Mouse (Mus musculus): ENCODE results near the gene Trpm3. TPM values are rescaled to one million over a fixed set of nuclear protein-coding genes. Genes with fewer than 3 reads are reported as not detected.

The Trpm3 gene
- polyA plus RNA-seq, 2 experiments = 0.03 TPM; not detected in 1

DNA sequence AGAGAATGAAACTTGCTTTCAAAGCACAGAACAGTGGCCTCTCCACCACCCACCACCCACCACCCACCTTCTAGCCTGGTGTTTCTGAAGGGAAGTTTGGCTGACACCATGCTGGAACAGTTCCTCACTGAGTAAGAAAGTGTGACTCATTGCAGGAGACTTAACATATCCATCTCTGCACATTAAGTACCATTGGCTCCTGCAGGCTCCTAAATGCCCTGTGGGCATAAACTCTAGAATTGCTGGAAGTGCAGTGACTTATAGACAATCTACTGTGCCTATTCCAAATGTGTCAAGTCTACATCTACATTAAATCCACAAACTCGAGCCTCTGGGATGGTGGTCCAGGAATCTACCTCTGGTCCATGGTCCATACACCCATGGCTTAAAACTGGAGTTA, 840.3 kb downstream of the Trpm3 start:
- Histone ChIP-seq H3K4me3 (ENCODE audit: insufficient read depth in 1 of 2, low read depth in 2 of 2, low read length in 2 of 2) (no peak overlapping the region), H3K27ac (no peak overlapping the region), H3K36me3 (replicated peaks; ENCODE audit: control insufficient read depth, insufficient read depth, low read depth) (no peaks in the 10 kb centered on the region), H3K27me3 (ENCODE audit: control insufficient read depth, insufficient read depth, low read length) (no peaks in the 10 kb centered on the region), H3K9ac (replicated peaks) (no peak overlapping the region), H3K4me1 (replicated peaks; ENCODE audit: control insufficient read depth in 2 of 2, insufficient read depth in 2 of 2, low read length in 1 of 2) (no peaks in the 10 kb centered on the region), H3K4me2 (ENCODE audit: low read depth) (no peak overlapping the region), H3K9me3 (ENCODE audit: control insufficient read depth, low read length) (no peaks in the 10 kb centered on the region)
- no peak for DNase-seq (ENCODE audit: low read depth in 3 of 3, low spot score in 3 of 3)
- no peak for TF ChIP-seq CTCF (IDR thresholded peaks at IDR 0.05; ENCODE audit: low read depth)
- no peak for TF ChIP-seq EP300 (IDR thresholded peaks at IDR 0.05; ENCODE audit: low read depth)
- no peak for ATAC-seq (ENCODE audit: insufficient read depth)
- 28% methylated on average over 1 of the region's 1 CpGs for WGBS (ENCODE audit: insufficient replicate concordance)

DNA sequence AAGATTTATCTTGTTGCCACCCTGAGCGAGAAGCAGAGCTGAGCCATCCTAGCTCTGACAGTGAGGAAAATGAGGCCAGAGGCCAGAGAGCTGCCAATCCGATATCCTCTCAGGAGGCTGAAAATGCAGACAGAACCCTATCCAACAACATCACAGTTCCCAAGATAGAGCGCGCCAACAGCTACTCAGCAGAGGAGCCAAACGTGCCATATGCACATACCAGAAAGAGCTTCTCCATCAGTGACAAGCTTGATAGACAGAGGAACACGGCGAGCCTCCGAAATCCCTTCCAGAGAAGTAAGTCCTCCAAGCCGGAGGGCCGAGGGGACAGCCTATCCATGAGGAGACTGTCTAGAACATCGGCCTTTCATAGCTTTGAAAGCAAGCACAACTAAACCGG, 849.1 kb downstream of the Trpm3 start:
- no peak overlapping the region for H3K4me2 ChIP-seq (ENCODE audit: low read depth)
- ATAC-seq (ENCODE audit: insufficient read depth) = no peak

DNA sequence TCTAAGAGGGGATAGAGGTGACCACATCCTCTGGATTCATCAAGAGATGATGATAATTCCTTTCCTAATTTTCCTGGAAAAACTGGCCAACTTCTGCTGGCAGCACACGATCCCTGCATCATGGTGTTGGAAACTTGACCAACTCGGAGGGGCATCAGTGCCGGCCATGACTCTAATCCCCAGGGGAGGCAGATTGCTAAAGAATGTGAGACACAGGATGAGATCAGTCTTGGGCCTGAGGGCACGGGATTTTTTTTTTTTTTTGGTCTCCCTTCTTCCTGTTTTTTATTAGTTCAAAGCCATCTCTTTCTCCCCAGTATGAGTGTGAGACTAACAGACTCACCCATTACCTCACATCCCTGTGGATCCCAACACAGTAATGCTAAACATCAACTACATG, 855.1 kb downstream of the Trpm3 start:
- DNase-seq (ENCODE audit: low read depth in 3 of 3, low spot score in 3 of 3) (no peak), ATAC-seq (ENCODE audit: insufficient read depth) (no peak)
- H3K9ac ChIP-seq (replicated peaks) = no peak overlapping the region
- H3K27ac ChIP-seq = no peak overlapping the region
- WGBS (ENCODE audit: insufficient replicate concordance) = 51% methylated on average over 4 of the region's 4 CpGs
- no peaks in the 10 kb centered on the region for H3K9me3 ChIP-seq (ENCODE audit: control insufficient read depth, low read length)
- H3K27me3 ChIP-seq (ENCODE audit: control insufficient read depth, insufficient read depth, low read length) = no peaks in the 10 kb centered on the region
- no peak overlapping the region for H3K4me2 ChIP-seq (ENCODE audit: low read depth)
- no peak overlapping the region for H3K4me3 ChIP-seq (ENCODE audit: insufficient read depth in 1 of 2, low read depth in 2 of 2, low read length in 2 of 2)
- no peaks in the 10 kb centered on the region for H3K4me1 ChIP-seq (replicated peaks; ENCODE audit: control insufficient read depth in 2 of 2, insufficient read depth in 2 of 2, low read length in 1 of 2)
- TF ChIP-seq EP300 (IDR thresholded peaks at IDR 0.05; ENCODE audit: low read depth) = no peak
- TF ChIP-seq CTCF (IDR thresholded peaks at IDR 0.05; ENCODE audit: low read depth) = no peak
- no peaks in the 10 kb centered on the region for H3K36me3 ChIP-seq (replicated peaks; ENCODE audit: control insufficient read depth, insufficient read depth, low read depth)

More for the DNA sequence above, 849.1 kb downstream of the Trpm3 start:
- H3K36me3 ChIP-seq (replicated peaks; ENCODE audit: control insufficient read depth, insufficient read depth, low read depth) = no peaks in the 10 kb centered on the region
- H3K4me3 ChIP-seq (ENCODE audit: insufficient read depth in 1 of 2, low read depth in 2 of 2, low read length in 2 of 2) = no peak overlapping the region
- H3K9ac ChIP-seq (replicated peaks) = no peak overlapping the region
- H3K9me3 ChIP-seq (ENCODE audit: control insufficient read depth, low read length) = no peaks in the 10 kb centered on the region
- 78% methylated on average over 12 of the region's 12 CpGs for WGBS (ENCODE audit: insufficient replicate concordance)
- H3K27me3 ChIP-seq (ENCODE audit: control insufficient read depth, insufficient read depth, low read length) = no peaks in the 10 kb centered on the region
- no peak for TF ChIP-seq EP300 (IDR thresholded peaks at IDR 0.05; ENCODE audit: low read depth)
- TF ChIP-seq CTCF (IDR thresholded peaks at IDR 0.05; ENCODE audit: low read depth) = no peak
- DNase-seq (ENCODE audit: low read depth in 3 of 3, low spot score in 3 of 3) = no peak
- no peak overlapping the region for H3K27ac ChIP-seq
- H3K4me1 ChIP-seq (replicated peaks; ENCODE audit: control insufficient read depth in 2 of 2, insufficient read depth in 2 of 2, low read length in 1 of 2) = no peaks in the 10 kb centered on the region

DNA sequence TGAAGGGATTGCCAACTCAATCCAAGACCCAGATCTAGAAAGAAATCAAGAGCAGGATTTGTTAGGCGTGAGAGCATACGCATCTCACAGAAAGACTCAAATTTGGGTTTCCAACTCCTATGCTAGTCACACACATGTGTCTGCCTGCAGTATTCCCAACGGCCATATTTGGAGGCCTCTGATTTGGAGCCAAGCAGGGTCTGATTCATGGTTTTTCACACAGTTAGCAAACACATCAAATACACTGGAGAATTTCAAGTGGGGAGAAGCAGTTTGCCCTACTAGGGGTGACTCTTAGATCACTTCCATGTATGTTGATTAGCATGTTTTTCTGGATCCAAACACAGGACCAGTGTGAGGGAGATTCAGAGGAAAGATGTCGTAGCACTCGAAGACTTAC, 855.7 kb downstream of the Trpm3 start:
- DNase-seq (ENCODE audit: low read depth in 3 of 3, low spot score in 3 of 3) (no peak), ATAC-seq (ENCODE audit: insufficient read depth) (no peak)
- Histone ChIP-seq H3K4me3 (ENCODE audit: insufficient read depth in 1 of 2, low read depth in 2 of 2, low read length in 2 of 2) (no peak overlapping the region), H3K27ac (no peak overlapping the region), H3K9me3 (ENCODE audit: control insufficient read depth, low read length) (no peaks in the 10 kb centered on the region), H3K27me3 (ENCODE audit: control insufficient read depth, insufficient read depth, low read length) (no peaks in the 10 kb centered on the region), H3K36me3 (replicated peaks; ENCODE audit: control insufficient read depth, insufficient read depth, low read depth) (no peaks in the 10 kb centered on the region), H3K4me2 (ENCODE audit: low read depth) (no peak overlapping the region), H3K4me1 (replicated peaks; ENCODE audit: control insufficient read depth in 2 of 2, insufficient read depth in 2 of 2, low read length in 1 of 2) (no peaks in the 10 kb centered on the region), H3K9ac (replicated peaks) (no peak overlapping the region)
- no peak for TF ChIP-seq CTCF (IDR thresholded peaks at IDR 0.05; ENCODE audit: low read depth)
- no peak for TF ChIP-seq EP300 (IDR thresholded peaks at IDR 0.05; ENCODE audit: low read depth)
- 68% methylated on average over 5 of the region's 5 CpGs for WGBS (ENCODE audit: insufficient replicate concordance)

DNA sequence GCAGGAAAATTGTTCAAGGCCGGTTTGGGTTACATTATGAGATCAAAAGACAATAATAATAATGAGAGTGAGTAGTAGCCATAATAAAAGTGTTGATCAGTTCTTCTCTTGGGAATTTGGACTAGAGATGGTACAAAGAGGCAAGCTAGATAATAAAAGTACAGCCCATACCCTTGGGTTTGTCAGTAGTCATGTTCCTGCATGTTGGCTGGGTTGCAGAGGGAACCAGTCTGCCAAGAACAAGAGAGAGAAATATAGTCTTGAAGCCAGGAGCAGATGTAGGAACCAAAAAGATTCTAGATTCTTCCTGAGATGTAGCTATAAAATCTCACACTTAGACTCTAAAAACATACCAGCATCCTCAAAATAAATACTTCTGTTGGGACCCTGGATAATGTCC, 861.4 kb downstream of the Trpm3 start:
- no peaks in the 10 kb centered on the region for H3K27me3 ChIP-seq (ENCODE audit: control insufficient read depth, insufficient read depth, low read length)
- ATAC-seq (ENCODE audit: insufficient read depth) = no peak
- no peak overlapping the region for H3K4me3 ChIP-seq (ENCODE audit: insufficient read depth in 1 of 2, low read depth in 2 of 2, low read length in 2 of 2)
- TF ChIP-seq EP300 (IDR thresholded peaks at IDR 0.05; ENCODE audit: low read depth) (no peak), CTCF (IDR thresholded peaks at IDR 0.05; ENCODE audit: low read depth) (no peak)
- H3K9me3 ChIP-seq (ENCODE audit: control insufficient read depth, low read length) = no peaks in the 10 kb centered on the region
- 48% methylated on average over 1 of the region's 1 CpGs for WGBS (ENCODE audit: insufficient replicate concordance)
- H3K4me2 ChIP-seq (ENCODE audit: low read depth) = no peak overlapping the region
- H3K36me3 ChIP-seq (replicated peaks; ENCODE audit: control insufficient read depth, insufficient read depth, low read depth) = no peaks in the 10 kb centered on the region
- no peak overlapping the region for H3K27ac ChIP-seq
- no peak overlapping the region for H3K9ac ChIP-seq (replicated peaks)
- DNase-seq (ENCODE audit: low read depth in 3 of 3, low spot score in 3 of 3) = no peak
- no peaks in the 10 kb centered on the region for H3K4me1 ChIP-seq (replicated peaks; ENCODE audit: control insufficient read depth in 2 of 2, insufficient read depth in 2 of 2, low read length in 1 of 2)
